Mouse (Mus musculus) layer of hippocampus, adult 18-20 months (tissue): ENCODE results near the gene Kpna3. TPM values are rescaled to one million over a fixed set of nuclear protein-coding genes. Genes with fewer than 3 reads are reported as not detected.

Experiments
- DNase-seq, 2 experiments: peaks; one replicate each; pipeline ENCODE4 v3.0.0; 2022; ENCODE audit warnings: low spot score in 2 of 2
- total RNA-seq, 2 experiments: library from RNA; stranded (reverse); gene quantifications; 2 replicates each; pipeline ENCODE4 v1.2.3; 2021

Kpna3 gene
- total RNA-seq, 2 experiments from 2014 or later: 70.2 to 71.2 TPM

GRCm38 (mm10) chr14:61322740-61323139 is 116.9 kb downstream of the Kpna3 start:
- DNase-seq: no peak

GRCm38 (mm10) chr14:61321200-61321599 is 118.5 kb downstream of the Kpna3 start:
- DNase-seq: no peak

- DNase-seq: no peak
Observed at GRCm38 (mm10) chr14:61320765-61321164, 118.9 kb downstream of the Kpna3 start.

GRCm38 (mm10) chr14:61316861-61317260 is 122.8 kb downstream of the Kpna3 start:
- peak in 1 of 2 experiments; percentile 73 for DNase-seq

Other genes with a start within 250 kb of the Kpna3 start
- gene Sgcg, start 181.4 kb downstream of the Kpna3 start, total RNA-seq: under 1 TPM in 1 of 2 experiments, not detected in 1; 0.15 TPM
- gene Arl11, start 130.1 kb downstream of the Kpna3 start, total RNA-seq: under 1 TPM; 0.81 to 0.94 TPM
- 1 to 10 TPM; 4.8 to 5.1 TPM for gene Ebpl, start 79.4 kb downstream of the Kpna3 start, total RNA-seq
- 10 to 100 TPM; 47.9 to 49.6 TPM for gene Spryd7, start 117.0 kb upstream of the Kpna3 start, total RNA-seq
- 10 to 100 TPM; 12.1 to 12.5 TPM for gene Trim13, start 158.4 kb upstream of the Kpna3 start, total RNA-seq
- under 1 TPM; 0.97 to 0.99 TPM for gene Kcnrg, start 167.6 kb upstream of the Kpna3 start, total RNA-seq